Mouse (Mus musculus) heart, postnatal 25 days (tissue): Measurements from ENCODE around the gene St6galnac3. TPM values are rescaled to one million over a fixed set of nuclear protein-coding genes. Genes with fewer than 3 reads are reported as not detected.

ENCODE experiments used
- DNase-seq: peaks from one replicate; pipeline ENCODE4 v3.0.0; 2022; ENCODE audit warnings: low spot score
- intact Hi-C: fragments of 180-260 bp; cut with DNase I; formaldehyde crosslinking; loops from one replicate; pipeline ENCODE4 v1.15.1; 2025
- total RNA-seq, 2 experiments: library from RNA; stranded (reverse); gene quantifications; 2 replicates each; pipeline ENCODE4 v1.2.3; 2021

St6galnac3 gene
- total RNA-seq, 2 experiments from 2014 or later = 4.4 to 7.5 TPM

- no peak for DNase-seq
- intact Hi-C loops = no loop called here
Observed at GRCm38 (mm10) chr3:153492986-153493385, 232.0 kb downstream of the St6galnac3 start.

GRCm38 (mm10) chr3:153489718-153490117 is 235.3 kb downstream of the St6galnac3 start:
- no peak for DNase-seq
- intact Hi-C loops = no loop called here

- intact Hi-C loops = no loop called here
Observed at GRCm38 (mm10) chr3:153488931-153489330, 236.0 kb downstream of the St6galnac3 start.

GRCm38 (mm10) chr3:153485176-153485575 is 239.8 kb downstream of the St6galnac3 start:
- DNase-seq = no peak
- intact Hi-C loops = no loop called here

More at GRCm38 (mm10) chr3:153488931-153489330, 236.0 kb downstream of the St6galnac3 start:
- DNase-seq = no peak

- intact Hi-C loops = no loop called here
- no peak for DNase-seq
Observed at GRCm38 (mm10) chr3:153484701-153485100, 240.3 kb downstream of the St6galnac3 start.

GRCm38 (mm10) chr3:153483691-153484090 is 241.3 kb downstream of the St6galnac3 start:
- no peak for DNase-seq
- intact Hi-C loops = no loop called here

GRCm38 (mm10) chr3:153482098-153482497 is 242.9 kb downstream of the St6galnac3 start:
- intact Hi-C loops = no loop called here
- no peak for DNase-seq

GRCm38 (mm10) chr3:153481012-153481411 is 244.0 kb downstream of the St6galnac3 start:
- no peak for DNase-seq
- intact Hi-C loops = no loop called here

GRCm38 (mm10) chr3:153480636-153481006 is 244.4 kb downstream of the St6galnac3 start:
- DNase-seq = no peak
- intact Hi-C loops = no loop called here

GRCm38 (mm10) chr3:153480005-153480635 is 244.9 kb downstream of the St6galnac3 start:
- intact Hi-C loops = no loop called here
- no peak for DNase-seq

GRCm38 (mm10) chr3:153475919-153476318 is 249.1 kb downstream of the St6galnac3 start:
- intact Hi-C loops = no loop called here
- no peak for DNase-seq

GRCm38 (mm10) chr3:153475461-153475860 is 249.5 kb downstream of the St6galnac3 start:
- no peak for DNase-seq
- intact Hi-C loops = no loop called here

- no peak for DNase-seq
- intact Hi-C loops = no loop called here
Observed at GRCm38 (mm10) chr3:153472583-153473471, 252.1 kb downstream of the St6galnac3 start.

GRCm38 (mm10) chr3:153463849-153464248 is 261.1 kb downstream of the St6galnac3 start:
- no peak for DNase-seq
- intact Hi-C loops = no loop called here

- intact Hi-C loops = no loop called here
Observed at GRCm38 (mm10) chr3:153460173-153460572, 264.8 kb downstream of the St6galnac3 start.

GRCm38 (mm10) chr3:153458593-153458992 is 266.4 kb downstream of the St6galnac3 start:
- no peak for DNase-seq
- intact Hi-C loops = no loop called here

More at GRCm38 (mm10) chr3:153460173-153460572, 264.8 kb downstream of the St6galnac3 start:
- no peak for DNase-seq

- DNase-seq = no peak
Observed at GRCm38 (mm10) chr3:153457701-153458100, 267.3 kb downstream of the St6galnac3 start.

GRCm38 (mm10) chr3:153457203-153457602 is 267.8 kb downstream of the St6galnac3 start:
- intact Hi-C loops = no loop called here
- DNase-seq = peak; percentile 1

More at GRCm38 (mm10) chr3:153457701-153458100, 267.3 kb downstream of the St6galnac3 start:
- intact Hi-C loops = no loop called here

GRCm38 (mm10) chr3:153456227-153456626 is 268.7 kb downstream of the St6galnac3 start:
- intact Hi-C loops = no loop called here
- DNase-seq = no peak

- intact Hi-C loops = no loop called here
- no peak for DNase-seq
Observed at GRCm38 (mm10) chr3:153453127-153454049, 271.6 kb downstream of the St6galnac3 start.
